Mouse (Mus musculus) left cerebral cortex, postnatal 10 days (tissue): Measurements from ENCODE around the gene Mettl7a1. TPM values are rescaled to one million over a fixed set of nuclear protein-coding genes. Genes with fewer than 3 reads are reported as not detected.
"Not testable (repeated sequence)": the region's sequence is repeated elsewhere in the genome, so short reads cannot be mapped to it uniquely, and the experiment has no call there.

Experiments
- DNase-seq, 2 experiments: peaks; one replicate each; pipeline ENCODE4 v3.0.0; 2021 to 2022; ENCODE audit warnings: low spot score in 2 of 2, mixed read lengths in 1 of 2; ENCODE audit errors: extremely low spot score in 1 of 2
- intact Hi-C: fragments of 180-260 bp; cut with DNase I; formaldehyde crosslinking; loops from one replicate; pipeline ENCODE4 v1.15.1; 2025
- total RNA-seq, 2 experiments: library from RNA; stranded (reverse); gene quantifications; 2 replicates each; pipeline ENCODE4 v1.2.3; 2021

The Mettl7a1 gene
- total RNA-seq: 10 to 100 TPM; 11.7 to 14.1 TPM

- intact Hi-C loops: no loop called here
- DNase-seq: peak; percentile 70 to 91
These were observed at the start of gene Mettl7a1 for GRCm38 (mm10) chr15:100304019-100304991. Gene Mettl7a1, plus strand, starts transcription at chr15:100304140.

- intact Hi-C loops: no loop called here
- DNase-seq: no peak
These were observed 47.6 kb upstream of the Mettl7a1 start for GRCm38 (mm10) chr15:100256386-100256785.

GRCm38 (mm10) chr15:100257305-100257704, 46.6 kb upstream of the Mettl7a1 start:
- DNase-seq: no peak
- intact Hi-C loops: no loop called here

DNA sequence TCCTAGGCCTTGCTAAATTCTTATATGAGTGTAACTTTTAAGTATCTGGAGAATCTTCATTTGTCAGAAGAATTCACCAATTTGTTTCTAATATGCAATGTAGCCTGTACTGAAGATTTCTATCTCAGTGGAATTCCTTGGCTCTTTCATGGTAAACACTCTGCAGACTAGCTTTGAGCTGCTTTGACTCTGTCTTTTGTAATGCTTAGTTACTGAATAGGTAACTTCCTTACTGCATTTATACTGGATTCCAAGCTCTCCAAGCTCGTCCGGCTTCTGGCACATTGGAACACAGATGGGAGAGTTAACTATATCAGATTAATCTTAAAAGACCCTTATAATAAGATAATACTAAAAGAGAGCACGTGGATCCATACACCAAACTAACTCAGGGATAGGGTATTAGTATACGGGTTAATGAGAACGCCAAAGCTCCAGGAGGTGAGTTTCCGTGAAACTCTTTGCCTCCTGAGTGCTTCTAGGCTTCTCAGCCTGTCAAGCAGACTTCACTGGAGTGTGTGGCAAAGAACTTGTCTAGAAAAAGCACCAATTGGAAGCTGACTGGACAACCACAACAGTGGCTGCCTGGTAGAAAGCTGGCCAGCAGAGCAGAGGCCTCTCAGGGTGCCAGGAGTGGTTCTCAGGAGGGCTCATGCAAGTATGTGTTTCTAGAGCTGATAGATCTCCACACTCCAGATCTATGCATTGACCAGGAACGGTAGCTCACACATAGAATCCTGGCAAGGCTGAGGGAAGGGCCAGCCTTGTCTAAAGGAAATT, 45.1 kb upstream of the Mettl7a1 start:
- intact Hi-C loops: no loop called here
- DNase-seq: no peak

DNA sequence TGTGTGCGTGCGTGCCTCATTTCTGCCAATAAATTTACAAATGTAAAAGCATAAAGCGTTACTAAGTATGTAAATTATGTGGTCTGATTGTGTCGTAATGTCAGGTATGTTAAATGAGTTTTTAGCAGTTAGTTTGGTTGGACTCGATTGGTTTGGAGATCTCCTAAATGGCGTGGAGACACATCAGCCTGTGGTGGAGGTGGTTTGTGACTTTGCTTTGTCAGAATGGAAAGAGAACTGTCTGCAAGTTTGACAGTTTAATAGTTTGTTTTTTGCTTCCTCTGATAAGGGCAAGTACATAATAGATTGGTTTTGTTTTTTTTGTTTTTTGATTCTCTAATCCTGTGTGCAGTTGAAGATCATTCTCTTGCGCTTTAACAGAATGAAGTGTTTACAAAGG, 43.6 kb upstream of the Mettl7a1 start:
- not testable (repeated sequence) for DNase-seq
- intact Hi-C loops: loop anchor here (10.0 kb wide), 1 partner anchor 204 kb away; the partner anchor contains the start of gene Letmd1

DNA sequence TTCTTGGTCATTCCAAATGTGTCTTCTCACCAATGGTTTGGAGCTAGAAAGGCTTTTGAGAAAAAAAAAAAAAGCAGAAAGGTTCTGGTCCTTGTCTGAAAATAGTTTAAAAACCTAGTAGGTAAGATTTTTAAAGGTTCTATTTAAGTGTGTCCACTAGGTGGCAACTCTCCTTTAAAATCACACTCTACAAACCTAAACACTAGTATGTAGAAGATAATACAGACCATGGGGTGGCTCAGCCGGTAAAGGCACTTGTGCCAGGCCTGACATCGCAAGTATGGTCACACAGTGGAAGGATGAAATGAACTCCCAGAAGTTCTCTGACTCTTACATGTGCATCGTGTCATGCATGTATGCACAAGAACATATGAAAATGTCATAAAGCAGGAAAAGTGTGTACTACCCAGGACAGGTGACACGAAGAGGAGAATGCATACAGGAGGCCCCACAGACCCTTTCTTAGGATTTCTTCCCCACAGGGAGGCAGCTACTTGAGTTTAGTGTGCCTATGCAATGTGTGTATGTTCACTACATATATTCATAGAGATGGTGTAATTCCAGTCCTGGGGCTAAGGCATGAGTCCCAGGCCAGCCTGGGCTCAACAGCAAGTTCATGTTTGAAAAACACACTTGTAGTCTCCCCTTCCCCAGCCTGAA, 40.6 kb upstream of the Mettl7a1 start:
- DNase-seq: peak in 1 of 2 experiments; percentile 23
- intact Hi-C loops: loop anchor here (10.0 kb wide), 1 partner anchor 201 kb away; the partner anchor contains the start of gene Letmd1

- no peak for DNase-seq
- intact Hi-C loops: loop anchor here (5.0 to 10.0 kb wide), 2 partner anchors 107 to 199 kb away; partner anchors contain the start of gene Letmd1
These were observed 38.2 kb upstream of the Mettl7a1 start for GRCm38 (mm10) chr15:100265586-100266325.

- no peak for DNase-seq
- intact Hi-C loops: loop anchor here (5.0 to 10.0 kb wide), 2 partner anchors 103 to 196 kb away; partner anchors contain the start of gene Letmd1
These were observed 35.0 kb upstream of the Mettl7a1 start for GRCm38 (mm10) chr15:100268916-100269315.

GRCm38 (mm10) chr15:100269776-100270175, 34.2 kb upstream of the Mettl7a1 start:
- no peak for DNase-seq
- intact Hi-C loops: loop anchor here (5.0 to 10.0 kb wide), 2 partner anchors 103 to 195 kb away; partner anchors contain the start of gene Letmd1

DNA sequence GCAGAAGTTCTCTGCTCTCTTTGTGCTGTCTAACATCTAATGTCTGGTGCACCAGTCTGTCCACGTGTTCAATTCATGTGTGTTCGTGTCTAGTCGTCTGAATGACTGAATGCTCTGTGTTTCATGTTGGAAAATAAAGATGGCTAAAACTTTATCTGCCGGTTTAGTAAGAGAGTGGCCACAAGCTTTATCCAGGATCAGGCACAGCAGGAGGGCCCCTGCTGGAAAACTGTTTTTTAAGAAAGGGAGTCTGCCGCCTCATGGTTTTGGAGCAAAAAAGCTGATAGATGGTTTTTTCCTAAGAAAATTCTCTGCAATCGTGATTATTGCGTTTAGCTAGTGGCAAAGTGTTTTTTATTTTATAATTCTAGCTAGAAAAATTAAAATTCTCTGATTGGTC, 33.3 kb upstream of the Mettl7a1 start:
- not testable (repeated sequence) for DNase-seq

DNA sequence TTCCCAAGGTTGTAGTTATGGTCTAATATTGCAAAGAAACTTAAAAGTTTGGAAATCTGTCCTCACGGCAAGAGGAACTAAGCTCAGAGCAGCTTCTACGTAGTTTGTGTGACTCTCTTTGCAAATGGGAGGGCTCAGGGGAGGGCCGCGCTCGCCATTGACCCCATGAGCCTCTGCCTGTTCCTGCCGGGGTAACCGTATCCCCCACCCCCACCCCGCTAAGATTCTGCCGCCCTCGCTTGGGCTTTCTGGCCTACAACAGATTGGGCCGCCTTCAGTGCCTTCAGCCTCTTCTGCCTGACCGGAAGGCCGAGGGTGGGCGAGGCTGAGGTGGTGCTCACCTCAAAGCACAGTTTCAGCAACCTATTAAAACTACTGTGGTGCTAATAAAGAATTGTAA, 32.5 kb upstream of the Mettl7a1 start:
- intact Hi-C loops: no loop called here
- DNase-seq: no peak

More for the DNA sequence above, 33.3 kb upstream of the Mettl7a1 start:
- intact Hi-C loops: not testable (repeated sequence)

DNA sequence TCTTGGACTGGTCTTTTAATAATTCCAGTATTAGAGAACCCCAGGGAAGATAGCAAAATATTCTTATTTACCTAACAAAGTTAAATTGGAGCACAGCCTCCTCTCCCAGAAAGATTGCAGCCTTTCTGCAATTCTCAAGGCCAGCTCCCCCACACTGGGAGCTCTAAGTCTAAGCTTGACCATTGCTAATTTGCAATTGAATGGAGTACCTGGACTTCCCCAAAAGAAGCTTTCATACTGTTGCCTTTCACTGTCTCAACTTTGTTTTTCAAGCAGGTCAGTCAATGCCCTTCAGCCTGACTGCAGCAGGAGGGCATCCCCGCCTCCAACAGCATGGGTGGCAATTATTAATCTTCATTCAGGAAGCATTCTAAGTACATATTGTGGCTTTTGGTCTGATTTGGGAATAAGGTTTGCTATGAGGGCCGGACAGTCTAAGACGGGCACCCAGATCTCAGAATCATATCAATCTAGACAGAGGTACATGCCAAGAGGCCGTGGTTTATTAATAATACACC, 30.1 kb upstream of the Mettl7a1 start:
- intact Hi-C loops: not testable (repeated sequence)

DNA sequence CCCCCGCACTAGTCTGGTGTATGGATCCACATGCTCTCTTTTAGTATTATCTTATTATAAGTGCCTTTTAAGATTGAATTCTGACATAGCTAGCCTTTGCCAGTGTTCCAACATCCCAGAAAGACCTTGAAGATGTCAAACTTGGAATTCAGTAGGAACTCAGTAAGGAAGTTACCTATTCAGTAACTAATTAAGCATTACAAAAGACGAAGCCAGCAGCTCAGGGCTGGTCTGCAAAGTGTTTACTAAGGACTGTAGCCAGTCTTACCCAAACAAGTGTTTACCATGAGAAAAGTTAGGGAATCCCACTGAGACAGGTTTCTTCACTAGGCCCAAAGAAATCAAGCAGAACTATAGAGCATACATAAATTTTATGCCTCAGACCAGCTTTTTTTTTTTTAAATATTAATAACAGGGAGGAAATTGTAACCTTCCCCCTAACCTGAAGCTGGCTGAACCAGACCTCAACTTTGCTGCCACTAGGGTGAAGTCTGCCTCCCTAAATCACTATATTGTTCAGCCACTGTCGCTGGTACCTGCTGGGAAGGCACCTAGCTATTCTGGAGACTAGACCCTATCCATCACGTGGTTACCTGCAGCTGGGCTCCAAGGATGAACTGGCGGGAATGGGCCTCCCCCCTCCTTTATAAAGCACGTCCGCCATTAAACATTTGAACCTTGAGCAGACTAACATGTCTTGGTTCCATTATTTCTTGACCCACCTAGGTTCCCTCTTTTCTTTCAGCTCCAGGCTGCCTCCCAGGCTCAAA, 29.0 kb upstream of the Mettl7a1 start:
- no peak for DNase-seq
- intact Hi-C loops: no loop called here

More for the DNA sequence above, 30.1 kb upstream of the Mettl7a1 start:
- not testable (repeated sequence) for DNase-seq

DNA sequence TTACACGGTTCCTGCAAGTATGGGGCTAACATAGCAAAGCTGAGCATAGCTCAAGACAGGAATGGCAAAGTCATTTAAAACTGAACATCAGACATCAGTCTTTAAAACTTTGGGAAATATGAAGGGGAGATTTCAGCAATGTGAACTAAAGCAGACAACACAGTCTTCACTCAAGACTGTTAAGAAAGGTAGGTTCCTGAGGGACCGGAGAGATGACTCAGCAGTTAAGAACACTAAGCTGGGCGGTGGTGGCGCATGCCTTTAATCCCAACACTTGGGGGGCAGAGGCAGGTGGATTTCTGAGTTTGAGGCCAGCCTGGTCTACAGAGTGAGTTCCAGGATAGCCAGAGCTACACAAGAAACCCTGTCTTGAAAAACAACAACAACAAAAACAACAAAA, 27.5 kb upstream of the Mettl7a1 start:
- no peak for DNase-seq
- intact Hi-C loops: no loop called here

DNA sequence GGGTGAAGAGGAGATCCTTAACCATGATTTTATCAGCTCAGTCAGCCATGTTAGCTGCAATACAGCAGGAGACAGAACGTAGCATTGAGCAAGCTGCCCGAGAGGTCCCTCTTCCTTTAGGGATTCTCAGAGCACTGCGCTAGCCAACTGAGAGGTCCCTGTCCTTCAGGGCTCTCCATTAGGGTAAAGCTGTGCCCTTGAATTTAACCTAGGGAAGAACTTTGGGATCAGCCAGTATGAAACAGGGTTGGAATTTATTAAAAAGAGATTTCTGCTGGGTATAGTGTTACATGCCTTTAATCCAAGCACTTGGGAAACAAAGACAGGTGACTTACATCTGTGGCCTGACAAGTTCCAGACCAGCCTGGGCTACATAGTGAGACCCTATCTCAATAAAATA, 26.4 kb upstream of the Mettl7a1 start:
- intact Hi-C loops: no loop called here
- DNase-seq: no peak

GRCm38 (mm10) chr15:100280626-100281025, 23.3 kb upstream of the Mettl7a1 start, which contains the start of gene Tmprss12:
Gene Tmprss12, plus strand, starts transcription at chr15:100280837.
- intact Hi-C loops: no loop called here
- no peak for DNase-seq

DNA sequence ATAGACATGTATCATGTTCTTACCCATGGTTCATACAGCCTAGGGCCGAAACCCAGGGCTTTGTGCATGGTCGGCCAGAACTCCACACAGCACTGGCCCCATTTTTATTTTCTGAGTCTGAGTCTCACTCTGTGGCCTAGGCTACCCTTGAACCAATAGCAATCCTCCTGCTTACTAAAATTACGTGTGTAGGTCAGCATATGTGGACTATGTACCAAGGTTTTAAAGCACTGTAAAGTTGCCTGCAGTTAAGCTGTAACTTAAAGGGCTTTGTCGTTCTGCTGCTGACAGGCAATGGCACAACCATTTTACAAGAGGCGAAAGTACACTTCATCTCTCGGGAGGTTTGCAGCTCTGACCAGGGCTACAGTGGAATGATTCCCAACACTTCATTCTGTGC, 15.0 kb upstream of the Mettl7a1 start:
- intact Hi-C loops: no loop called here
- no peak for DNase-seq
